Mouse (Mus musculus): ENCODE measurements around the gene Megf11.
"Not testable (repeated sequence)": the region's sequence is repeated elsewhere in the genome, so short reads cannot be mapped to it uniquely, and the experiment has no call there.

Megf11 gene

GRCm38 (mm10) chr9:64471336-64471735, 85.9 kb downstream of the Megf11 start:
- DNase-seq, result no peak

GRCm38 (mm10) chr9:64472165-64472564, 86.7 kb downstream of the Megf11 start:
- DNase-seq, result no peak

GRCm38 (mm10) chr9:64472743-64473142, 87.3 kb downstream of the Megf11 start:
- no peak for DNase-seq

GRCm38 (mm10) chr9:64473170-64473569, 87.7 kb downstream of the Megf11 start:
- DNase-seq, result peak in 1 of 2 experiments; percentile 29

- no peak for DNase-seq
Measured at GRCm38 (mm10) chr9:64473695-64474094, 88.3 kb downstream of the Megf11 start.

- DNase-seq, result peak; percentile 19 to 35
Measured at GRCm38 (mm10) chr9:64474142-64474541, 88.7 kb downstream of the Megf11 start.

- no peak for DNase-seq
Measured at GRCm38 (mm10) chr9:64475942-64476341, 90.5 kb downstream of the Megf11 start.

GRCm38 (mm10) chr9:64477397-64477796, 92.0 kb downstream of the Megf11 start:
- not testable (repeated sequence) for DNase-seq

GRCm38 (mm10) chr9:64482126-64482525, 96.7 kb downstream of the Megf11 start:
- no peak for DNase-seq

GRCm38 (mm10) chr9:64487377-64487776, 102.0 kb downstream of the Megf11 start:
- DNase-seq, result peak; percentile 14 to 27

GRCm38 (mm10) chr9:64494647-64495046, 109.2 kb downstream of the Megf11 start:
- no peak for DNase-seq

GRCm38 (mm10) chr9:64498929-64499328, 113.5 kb downstream of the Megf11 start:
- DNase-seq, result no peak

GRCm38 (mm10) chr9:64501211-64501610, 115.8 kb downstream of the Megf11 start:
- DNase-seq, result no peak

GRCm38 (mm10) chr9:64503996-64504395, 118.6 kb downstream of the Megf11 start:
- peak in 1 of 2 experiments; percentile 2 for DNase-seq

- DNase-seq, result no peak
Measured at GRCm38 (mm10) chr9:64504456-64504855, 119.0 kb downstream of the Megf11 start.

- DNase-seq, result peak; percentile 8 to 11
Measured at GRCm38 (mm10) chr9:64504921-64505320, 119.5 kb downstream of the Megf11 start.

- DNase-seq, result peak; percentile 25 to 28
Measured at GRCm38 (mm10) chr9:64506440-64507206, 121.2 kb downstream of the Megf11 start.

- no peak for DNase-seq
Measured at GRCm38 (mm10) chr9:64507207-64507517, 121.7 kb downstream of the Megf11 start.

- peak in 1 of 2 experiments; percentile 11 for DNase-seq
Measured at GRCm38 (mm10) chr9:64507995-64508394, 122.6 kb downstream of the Megf11 start.

- DNase-seq, result no peak
Measured at GRCm38 (mm10) chr9:64514826-64515225, 129.4 kb downstream of the Megf11 start.

- no peak for DNase-seq
Measured at GRCm38 (mm10) chr9:64519921-64520746, 134.7 kb downstream of the Megf11 start.

GRCm38 (mm10) chr9:64520747-64521283, 135.4 kb downstream of the Megf11 start:
- no peak for DNase-seq

- DNase-seq, result no peak
Measured at GRCm38 (mm10) chr9:64523264-64524045, 138.0 kb downstream of the Megf11 start.
